ENCODE assay signal across 17 mouse cellular contexts in genomic region chr7:133089621-133090260, GRCm38 (mm10). TPM values are rescaled to one million over a fixed set of nuclear protein-coding genes. Genes with fewer than 3 reads are reported as not detected.
DNase-seq lines count a peak whose midpoint lies in the region; ATAC-seq and TF ChIP-seq lines count a peak whose summit lies in the region.
"Had no signal": no experiment of that assay in that cellular context is flagged by ENCODE, and none has a peak within 500 bp of the region (broad histone marks: within the 10 kb centered on the region; RNA-seq: fewer than 3 reads in every experiment).

No protein-coding gene starts in this region.

- no peak for TF ChIP-seq CTCF in heart, adult 2 months (IDR thresholded peaks at IDR 0.05)
- no peak for TF ChIP-seq CTCF in hindbrain, postnatal 0 days (IDR thresholded peaks at IDR 0.05; ENCODE audit: low read depth)
- no peak for TF ChIP-seq CTCF in E14TG2a.4 (conservative IDR thresholded peaks at IDR 0.05; ENCODE audit: low read length)

- DNase-seq in heart, adult 2 months, result no peak
- DNase-seq in heart, postnatal 4 days, result no peak
- DNase-seq in hindbrain, postnatal 0 days (ENCODE audit: low spot score), result no peak
- DNase-seq in hindbrain, embryonic 11.5 days (ENCODE audit: low spot score), result no peak
- DNase-seq in ovary, postnatal 36 days (ENCODE audit: low spot score), result no peak
- no peak for DNase-seq in thymus, postnatal 10 days (ENCODE audit: low spot score in 2 of 2)
- DNase-seq: cerebellum, adult 18-20 months; kidney, adult 2 months; liver; thymus, postnatal 4 days had no signal

- no peak for TF ChIP-seq POLR2A in heart, adult 2 months (IDR thresholded peaks at IDR 0.05; ENCODE audit: insufficient read depth, low read depth, low read length)

- peaks cover 20% of the 10 kb centered on the region for H3K4me1 ChIP-seq in heart, adult 2 months (ENCODE audit: control insufficient read depth, insufficient read depth, low read length)
- peaks cover 24% of the 10 kb centered on the region for H3K4me1 ChIP-seq in hindbrain, postnatal 0 days (ENCODE audit: insufficient read depth, low read length)
- no peaks in the 10 kb centered on the region for H3K4me1 ChIP-seq in hindbrain, embryonic 11.5 days (replicated peaks; ENCODE audit: control insufficient read depth, insufficient read depth, low read length)
- H3K4me1 ChIP-seq in E14TG2a.4 (replicated peaks; ENCODE audit: low read depth, low read length), result peaks cover 99% of the 10 kb centered on the region
- peaks cover 30% of the 10 kb centered on the region for H3K4me1 ChIP-seq in forebrain, embryonic 16.5 days (replicated peaks; ENCODE audit: control insufficient read depth, insufficient read depth, low read length)

- ATAC-seq in hindbrain, postnatal 0 days, result no peak
- ATAC-seq in hindbrain, embryonic 11.5 days (ENCODE audit: low FRiP score), result no peak
- peak; percentile 27; the same call in 1 of the 2 replicates for ATAC-seq in forebrain, embryonic 16.5 days

- H3K9ac ChIP-seq in heart, adult 2 months (ENCODE audit: low read depth, low read length), result 0 out of 2 replicates have a peak overlapping the region, but pooled peaks have one; percentile 18
- no peak overlapping the region for H3K9ac ChIP-seq in hindbrain, postnatal 0 days (replicated peaks; ENCODE audit: low read length)
- H3K9ac ChIP-seq in hindbrain, embryonic 11.5 days (ENCODE audit: low read depth, low read length), result no peak overlapping the region
- no peak overlapping the region for H3K9ac ChIP-seq in forebrain, embryonic 16.5 days (replicated peaks; ENCODE audit: low read depth, low read length)

- WGBS in heart, adult 2 months, result 52% methylated on average over 11 of the region's 11 CpGs
- WGBS in hindbrain, postnatal 0 days, result 57% methylated on average over 11 of the region's 11 CpGs
- 86% methylated on average over 11 of the region's 11 CpGs for WGBS in hindbrain, embryonic 11.5 days
- WGBS in forebrain, embryonic 16.5 days, result 38% methylated on average over 11 of the region's 11 CpGs

- peaks cover 11% of the 10 kb centered on the region; the same call in 1 of the 2 replicates for H3K36me3 ChIP-seq in heart, adult 2 months (ENCODE audit: control insufficient read depth, insufficient read depth, low read length)
- no peaks in the 10 kb centered on the region for H3K36me3 ChIP-seq in hindbrain, postnatal 0 days (ENCODE audit: insufficient read depth, low read length)
- no peaks in the 10 kb centered on the region for H3K36me3 ChIP-seq in hindbrain, embryonic 11.5 days (ENCODE audit: control insufficient read depth, insufficient read depth, low read length)
- peaks cover 95% of the 10 kb centered on the region for H3K36me3 ChIP-seq in E14TG2a.4 (ENCODE audit: insufficient read depth, low read length)
- no peaks in the 10 kb centered on the region for H3K36me3 ChIP-seq in forebrain, embryonic 16.5 days (ENCODE audit: control insufficient read depth, insufficient read depth)

- H3K4me3 ChIP-seq in heart, adult 2 months, result no peak overlapping the region
- H3K4me3 ChIP-seq in hindbrain, postnatal 0 days (ENCODE audit: low read length), result no peak overlapping the region
- no peak overlapping the region for H3K4me3 ChIP-seq in hindbrain, embryonic 11.5 days (ENCODE audit: low read depth, low read length)
- peak overlapping the region; percentile 54 for H3K4me3 ChIP-seq in E14TG2a.4 (replicated peaks; ENCODE audit: low read length)
- no peak overlapping the region for H3K4me3 ChIP-seq in forebrain, embryonic 16.5 days (replicated peaks; ENCODE audit: low read length)
- H3K4me3 ChIP-seq: embryonic facial prominence, embryonic 10.5 days had no signal

- no peaks in the 10 kb centered on the region for H3K27me3 ChIP-seq in heart, adult 2 months (ENCODE audit: control insufficient read depth, insufficient read depth, low read length)
- H3K27me3 ChIP-seq in hindbrain, postnatal 0 days (ENCODE audit: insufficient read depth, low read length), result no peaks in the 10 kb centered on the region
- H3K27me3 ChIP-seq in hindbrain, embryonic 11.5 days (ENCODE audit: control insufficient read depth, insufficient read depth, low read length), result no peaks in the 10 kb centered on the region
- no peaks in the 10 kb centered on the region for H3K27me3 ChIP-seq in E14TG2a.4 (ENCODE audit: insufficient read depth, low read length)
- no peaks in the 10 kb centered on the region for H3K27me3 ChIP-seq in forebrain, embryonic 16.5 days (replicated peaks; ENCODE audit: control insufficient read depth, insufficient read depth, low read length)

- H3K27ac ChIP-seq in heart, adult 2 months, result no peak overlapping the region
- H3K27ac ChIP-seq in hindbrain, postnatal 0 days, result peak overlapping the region; percentile 41
- no peak overlapping the region for H3K27ac ChIP-seq in hindbrain, embryonic 11.5 days (ENCODE audit: low read depth, low read length)
- no peak overlapping the region for H3K27ac ChIP-seq in forebrain, embryonic 16.5 days (ENCODE audit: low read length)
- H3K27ac ChIP-seq: embryonic facial prominence, embryonic 10.5 days; left cerebral cortex, adult 2 months had no signal

- intact Hi-C loops in heart, adult 2 months (cut with DNase I), result loop anchor here (5.0 kb wide), 1 partner anchor 33 kb away; the partner anchor contains the start of genes Ctbp2 and Fgfr2

- H3K9me3 ChIP-seq in hindbrain, postnatal 0 days (ENCODE audit: low read length), result no peaks in the 10 kb centered on the region
- no peaks in the 10 kb centered on the region for H3K9me3 ChIP-seq in hindbrain, embryonic 11.5 days (ENCODE audit: control insufficient read depth, low read length)
- H3K9me3 ChIP-seq in E14TG2a.4 (ENCODE audit: low read length), result no peaks in the 10 kb centered on the region
- no peaks in the 10 kb centered on the region for H3K9me3 ChIP-seq in forebrain, embryonic 16.5 days (ENCODE audit: control insufficient read depth, low read length)
- H3K9me3 ChIP-seq: embryonic facial prominence, embryonic 10.5 days had no signal

- H3K4me2 ChIP-seq in hindbrain, postnatal 0 days (ENCODE audit: low read depth, low read length), result no peak overlapping the region
- no peak overlapping the region for H3K4me2 ChIP-seq in hindbrain, embryonic 11.5 days (replicated peaks; ENCODE audit: low read depth, low read length)
- no peak overlapping the region for H3K4me2 ChIP-seq in forebrain, embryonic 16.5 days (ENCODE audit: low read length)

- H3K79me2 ChIP-seq in heart, adult 2 months (replicated peaks; ENCODE audit: control insufficient read depth, insufficient read depth, low read length), result peaks cover 13% of the 10 kb centered on the region

- TF ChIP-seq EP300 in heart, adult 2 months (IDR thresholded peaks at IDR 0.05; ENCODE audit: insufficient read depth, low read depth, low read length), result no peak

RNA-seq across cellular contexts. Expression of gene Fgfr2, which starts 33.4 kb away (rescaled TPM):
- 1 to 10 TPM; 1.1 to 1.3 TPM for total RNA-seq in heart, adult 2 months (2021)
- 2.0 and 2.2 TPM in 2 replicates for polyA plus RNA-seq in heart, adult 2 months (2012; rRNA removed)
- 10 to 100 TPM; 10.2 to 10.6 TPM for total RNA-seq in heart, postnatal 4 days (2021)
- total RNA-seq in hindbrain, postnatal 0 days (2014; rRNA removed), result 33.2 and 49.0 TPM in 2 replicates
- polyA plus RNA-seq in hindbrain, postnatal 0 days (2015; fragmentation: Nextera tagmentation; extraction: Ambion mirVana), result 17.3 and 17.5 TPM in 2 replicates
- 71.3 and 80.6 TPM in 2 replicates for polyA plus RNA-seq in hindbrain, embryonic 11.5 days (2014; fragmentation: Nextera tagmentation; extraction: Ambion mirVana)
- 39.2 and 52.1 TPM in 2 replicates for polyA plus RNA-seq in forebrain, embryonic 16.5 days (2015; fragmentation: Nextera tagmentation; extraction: Ambion mirVana)
- total RNA-seq: MEL; monocyte, adult 5-6 weeks; neutrophil, adult 5-6 weeks had no signal

RNA-seq across cellular contexts. Expression of gene Ctbp2, which starts 34.4 kb away (rescaled TPM):
- 10 to 100 TPM; 28.1 to 28.3 TPM for total RNA-seq in heart, adult 2 months (2021)
- polyA plus RNA-seq in heart, adult 2 months (2012; rRNA removed), result 22.8 and 28.5 TPM in 2 replicates
- total RNA-seq in heart, postnatal 4 days (2021), result 10 to 100 TPM; 56.0 to 65.3 TPM
- 89.0 and 105 TPM in 2 replicates for total RNA-seq in hindbrain, postnatal 0 days (2014; rRNA removed)
- polyA plus RNA-seq in hindbrain, postnatal 0 days (2015; fragmentation: Nextera tagmentation; extraction: Ambion mirVana), result 39.6 and 40.6 TPM in 2 replicates
- 132 and 134 TPM in 2 replicates for polyA plus RNA-seq in hindbrain, embryonic 11.5 days (2014; fragmentation: Nextera tagmentation; extraction: Ambion mirVana)
- polyA plus RNA-seq in forebrain, embryonic 16.5 days (2015; fragmentation: Nextera tagmentation; extraction: Ambion mirVana), result 74.6 and 85.2 TPM in 2 replicates
